Mouse (Mus musculus) spleen, adult 12 weeks (tissue): ENCODE data around the gene Serpinb9.
"Not testable (repeated sequence)": the region's sequence is repeated elsewhere in the genome, so short reads cannot be mapped to it uniquely, and the experiment has no call there.

Source experiments
- DNase-seq: peaks from one replicate; pipeline ENCODE4 v3.0.0; 2022; ENCODE audit warnings: low spot score

Serpinb9 gene

GRCm38 (mm10) chr13:33002950-33003349 is at the start of gene Serpinb9:
Gene Serpinb9, plus strand, starts transcription at chr13:33003250.
- no peak for DNase-seq

GRCm38 (mm10) chr13:32956537-32956936 is 46.5 kb upstream of the Serpinb9 start:
- no peak for DNase-seq

- DNase-seq = no peak
These were observed 45.1 kb upstream of the Serpinb9 start for GRCm38 (mm10) chr13:32957917-32958316.

- DNase-seq = not testable (repeated sequence)
These were observed 44.5 kb upstream of the Serpinb9 start for GRCm38 (mm10) chr13:32958521-32958920.

GRCm38 (mm10) chr13:32963990-32964753 is 38.9 kb upstream of the Serpinb9 start:
- no peak for DNase-seq

GRCm38 (mm10) chr13:32964989-32965811 is 37.9 kb upstream of the Serpinb9 start, which contains the start of gene Serpinb6b:
Gene Serpinb6b, plus strand, starts transcription at chr13:32965209.
- DNase-seq = peak; percentile 33

- peak; percentile 9 for DNase-seq
These were observed 36.9 kb upstream of the Serpinb9 start for GRCm38 (mm10) chr13:32966116-32966515.

GRCm38 (mm10) chr13:32967233-32967632 is 35.8 kb upstream of the Serpinb9 start:
- DNase-seq = no peak

- DNase-seq = peak; percentile 49
These were observed 34.6 kb upstream of the Serpinb9 start for GRCm38 (mm10) chr13:32968353-32968984.

GRCm38 (mm10) chr13:32968996-32969640 is 33.9 kb upstream of the Serpinb9 start:
- DNase-seq = peak; percentile 21

GRCm38 (mm10) chr13:32969641-32970040 is 33.4 kb upstream of the Serpinb9 start:
- no peak for DNase-seq

- DNase-seq = no peak
These were observed 32.3 kb upstream of the Serpinb9 start for GRCm38 (mm10) chr13:32970776-32971175.

- no peak for DNase-seq
These were observed 28.8 kb upstream of the Serpinb9 start for GRCm38 (mm10) chr13:32974268-32974667.

GRCm38 (mm10) chr13:32974889-32975460 is 28.1 kb upstream of the Serpinb9 start:
- no peak for DNase-seq

- DNase-seq = no peak
These were observed 27.3 kb upstream of the Serpinb9 start for GRCm38 (mm10) chr13:32975710-32976109.

GRCm38 (mm10) chr13:32982556-32983042 is 20.5 kb upstream of the Serpinb9 start:
- DNase-seq = no peak

GRCm38 (mm10) chr13:32986256-32986655 is 16.8 kb upstream of the Serpinb9 start:
- DNase-seq = no peak

GRCm38 (mm10) chr13:32993152-32993893 is 9.7 kb upstream of the Serpinb9 start:
- peak; percentile 61 for DNase-seq

- no peak for DNase-seq
These were observed 9.2 kb upstream of the Serpinb9 start for GRCm38 (mm10) chr13:32993894-32994242.

- DNase-seq = no peak
These were observed 8.0 kb upstream of the Serpinb9 start for GRCm38 (mm10) chr13:32995051-32995450.

GRCm38 (mm10) chr13:33001341-33001740 is 1.7 kb upstream of the Serpinb9 start:
- no peak for DNase-seq
